Mouse (Mus musculus): Measurements from ENCODE around the gene Nelfa. TPM values are rescaled to one million over a fixed set of nuclear protein-coding genes. Genes with fewer than 3 reads are reported as not detected.
"Not testable (repeated sequence)": the region's sequence is repeated elsewhere in the genome, so short reads cannot be mapped to it uniquely, and the experiment has no call there.

Nelfa gene
- total RNA-seq, 2 experiments from 2014 or later = 17.9 to 18.2 TPM

DNA sequence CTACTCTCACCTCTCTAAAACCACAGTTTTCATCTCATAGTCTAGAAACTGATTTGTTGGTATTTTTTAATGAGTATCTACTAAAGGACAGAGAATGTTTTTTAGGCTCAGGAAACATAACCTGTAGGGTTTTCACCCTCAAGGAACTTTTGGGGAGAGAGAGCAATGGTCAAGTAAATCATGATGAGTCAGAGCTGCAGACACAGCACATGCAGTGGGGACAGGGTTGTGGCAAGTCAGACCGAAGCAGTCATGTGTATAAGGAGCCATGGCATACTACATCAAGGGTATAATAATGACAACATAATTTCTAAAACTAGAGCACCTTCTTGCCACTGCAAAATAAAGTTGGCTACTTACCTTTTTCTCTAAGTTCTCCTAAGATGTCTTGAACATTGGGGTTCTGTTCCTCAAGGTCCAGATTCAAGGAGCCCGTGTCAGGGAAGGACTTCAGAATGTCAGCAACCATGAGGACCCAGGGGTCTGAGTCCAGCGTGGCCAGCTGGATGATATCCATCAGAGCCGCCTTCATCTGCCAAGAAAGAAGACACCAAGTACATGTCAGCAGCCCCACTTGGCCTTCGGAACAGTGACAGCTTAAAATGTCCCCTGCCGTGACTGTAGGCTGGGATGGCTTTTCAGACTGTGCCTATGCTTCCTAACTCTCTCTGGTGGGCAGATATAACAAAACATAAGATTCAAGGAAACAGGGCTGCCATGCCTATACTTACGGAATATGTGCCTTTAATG lies 14.6 kb downstream of the Nelfa start:
- intact Hi-C loops (cut with DNase I) = no loop called here
- DNase-seq (ENCODE audit: extremely low spot score in 1 of 2, low spot score in 2 of 2) = no peak

DNA sequence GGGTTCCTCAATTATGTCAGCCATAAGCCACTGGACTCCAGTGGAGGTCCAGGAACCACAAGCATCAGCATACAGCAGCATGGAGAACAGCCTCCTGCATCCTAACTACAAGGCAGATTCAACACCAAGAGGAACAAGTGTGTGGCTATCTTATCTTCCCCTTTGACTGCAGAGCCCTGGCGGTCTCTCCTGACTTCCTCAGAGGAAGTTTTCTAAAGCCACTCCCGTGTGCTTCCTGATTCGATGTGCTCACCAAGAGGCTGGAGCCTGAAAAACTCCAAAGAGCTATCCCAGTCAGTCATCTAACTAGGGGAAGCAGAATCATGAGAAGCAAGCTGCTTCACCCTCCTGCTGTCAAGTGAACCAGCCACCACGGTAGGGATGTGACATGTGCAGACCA lies 15.3 kb downstream of the Nelfa start:
- intact Hi-C loops (cut with DNase I) = no loop called here

DNA sequence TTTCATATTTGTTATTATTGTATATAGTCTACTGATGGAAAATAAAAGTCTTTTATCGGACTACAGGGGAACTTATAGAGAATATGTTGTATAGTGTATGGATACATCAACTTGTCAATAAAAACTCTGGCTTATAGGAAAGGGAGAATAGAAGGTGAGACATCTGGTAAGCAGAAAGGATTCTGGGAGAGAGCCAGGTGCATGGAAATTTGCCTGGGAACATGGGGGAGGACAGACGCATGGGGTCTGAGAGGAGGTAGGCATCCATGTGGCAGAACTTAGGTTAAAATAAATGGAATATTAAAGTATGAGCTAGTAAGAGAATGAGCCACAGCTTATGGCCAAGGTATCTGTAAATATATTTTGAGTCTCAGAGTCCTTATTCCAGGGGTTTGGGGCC lies 16.2 kb downstream of the Nelfa start:
- intact Hi-C loops (cut with DNase I) = no loop called here
- no peak for DNase-seq (ENCODE audit: extremely low spot score in 1 of 2, low spot score in 2 of 2)

More for the DNA sequence above, 15.3 kb downstream of the Nelfa start:
- DNase-seq (ENCODE audit: extremely low spot score in 1 of 2, low spot score in 2 of 2) = no peak

DNA sequence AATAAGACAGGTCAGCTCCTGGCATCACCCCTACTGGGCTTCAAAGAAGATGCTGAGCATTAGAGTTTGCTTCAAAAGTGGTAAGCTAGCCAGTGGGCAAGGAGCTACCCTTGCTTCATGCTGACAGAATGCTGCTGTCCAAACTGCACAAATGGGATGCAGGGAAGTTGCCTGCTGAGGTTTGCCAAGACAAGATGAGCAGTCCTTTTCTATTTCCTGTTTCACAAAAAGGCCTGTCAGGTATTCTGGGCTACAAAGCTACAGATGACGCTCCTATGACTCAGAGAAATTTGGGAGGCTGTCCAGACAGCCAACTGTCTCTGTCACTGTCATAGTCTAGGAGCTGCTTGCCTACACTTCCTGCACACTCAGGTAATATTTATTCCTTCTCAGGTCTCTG lies 16.7 kb downstream of the Nelfa start:
- no peak for DNase-seq (ENCODE audit: extremely low spot score in 1 of 2, low spot score in 2 of 2)
- intact Hi-C loops (cut with DNase I) = no loop called here

DNA sequence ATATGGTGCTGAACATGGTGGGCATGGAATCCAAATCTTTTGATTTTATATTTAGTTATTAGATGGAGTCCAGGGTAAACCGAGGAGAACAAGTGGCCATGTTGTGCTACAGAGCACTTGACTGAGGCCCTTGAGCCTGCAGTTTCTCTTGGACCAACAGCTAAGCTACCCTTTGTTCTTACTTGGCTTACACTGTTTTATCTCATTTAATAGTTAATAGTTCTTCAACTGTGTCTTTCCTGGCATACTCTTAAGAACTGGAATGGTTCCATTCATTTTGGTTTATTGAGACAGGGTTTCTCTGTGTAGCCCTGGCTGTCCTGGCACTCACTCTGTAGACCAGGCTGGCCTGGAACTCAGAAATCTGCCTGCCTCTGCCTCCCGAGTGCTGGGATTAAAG lies 19.6 kb downstream of the Nelfa start:
- DNase-seq (ENCODE audit: extremely low spot score in 1 of 2, low spot score in 2 of 2); intact Hi-C loops (cut with DNase I): not testable (repeated sequence)

DNA sequence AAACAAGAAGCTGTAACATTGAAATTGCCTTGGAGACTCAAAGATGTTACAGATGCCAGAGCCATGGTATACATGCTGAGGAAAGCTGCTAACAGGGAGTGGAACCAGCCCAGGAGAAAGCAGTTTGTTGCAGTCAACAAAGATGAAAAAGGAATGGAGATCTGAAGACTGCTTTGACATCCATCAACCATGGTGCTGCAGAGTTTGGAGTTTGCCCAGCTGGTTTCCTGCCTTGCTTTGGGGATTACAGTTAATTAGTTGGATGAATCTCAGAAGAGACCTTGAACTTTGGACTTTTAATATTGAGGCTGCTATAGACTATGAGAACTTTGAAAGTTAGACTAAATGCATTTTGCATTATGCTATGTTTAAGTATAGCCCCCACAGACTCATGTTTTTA lies 21.2 kb downstream of the Nelfa start:
- intact Hi-C loops (cut with DNase I); DNase-seq (ENCODE audit: extremely low spot score in 1 of 2, low spot score in 2 of 2): not testable (repeated sequence)

DNA sequence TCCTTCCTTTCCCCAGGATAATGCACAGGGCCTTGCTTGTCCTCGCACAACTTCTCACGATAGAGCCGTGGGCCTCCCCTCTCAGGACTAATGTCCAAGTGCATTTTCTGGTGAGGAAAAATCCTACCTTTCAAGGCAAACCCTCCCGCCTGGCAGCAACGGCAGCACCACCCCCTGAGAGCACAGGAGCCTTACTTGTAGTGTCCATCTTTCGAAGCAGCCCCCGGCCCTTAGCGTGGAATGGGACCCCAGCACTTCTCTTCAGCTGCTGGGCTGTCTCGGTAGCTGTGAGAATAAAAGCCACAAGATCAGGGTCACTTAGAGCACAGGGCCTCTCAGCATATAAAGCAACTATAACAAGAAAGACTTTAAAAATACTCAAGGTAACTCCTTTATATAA lies 33.0 kb downstream of the Nelfa start:
- intact Hi-C loops (cut with DNase I) = no loop called here
- no peak for DNase-seq (ENCODE audit: extremely low spot score in 1 of 2, low spot score in 2 of 2)

DNA sequence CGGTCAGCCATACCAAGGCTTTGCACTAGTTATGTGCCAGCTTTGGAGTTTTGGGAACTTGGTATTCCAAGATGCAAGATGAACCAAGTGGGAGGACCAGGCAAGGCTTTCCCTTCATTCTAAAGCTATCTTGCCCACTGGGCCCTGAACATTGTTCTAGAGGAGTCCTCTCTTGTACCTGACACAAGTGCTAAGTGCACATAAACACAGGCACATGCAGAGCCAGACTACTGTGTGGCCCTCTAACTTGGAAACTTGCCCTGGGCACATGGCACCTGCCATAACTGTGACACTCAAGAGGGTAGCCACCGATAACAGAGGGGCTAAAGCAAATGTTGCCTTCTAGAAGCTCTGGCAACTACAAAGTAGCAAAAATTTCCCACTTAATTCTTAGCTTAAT lies 33.5 kb downstream of the Nelfa start:
- intact Hi-C loops (cut with DNase I) = no loop called here
- no peak for DNase-seq (ENCODE audit: extremely low spot score in 1 of 2, low spot score in 2 of 2)

DNA sequence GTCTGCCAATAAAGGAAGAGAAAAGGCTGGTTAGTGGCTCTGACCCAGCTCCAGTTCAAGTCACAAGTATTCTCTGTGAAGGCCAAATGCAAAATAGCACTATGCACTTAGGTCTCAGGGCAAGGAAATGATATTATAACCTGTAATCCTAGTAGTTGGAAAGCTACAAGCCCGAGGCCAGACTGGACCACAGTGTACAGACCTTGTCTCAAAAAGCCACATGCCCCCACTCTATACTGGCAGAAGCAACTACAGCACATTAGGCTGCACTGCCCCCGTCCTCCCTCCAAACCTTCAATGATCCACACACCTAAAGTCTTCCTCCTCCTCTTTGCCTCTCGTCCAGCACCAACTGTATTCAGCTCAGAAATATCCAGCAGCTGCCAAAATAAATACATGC lies 34.9 kb downstream of the Nelfa start:
- no peak for DNase-seq (ENCODE audit: extremely low spot score in 1 of 2, low spot score in 2 of 2)

DNA sequence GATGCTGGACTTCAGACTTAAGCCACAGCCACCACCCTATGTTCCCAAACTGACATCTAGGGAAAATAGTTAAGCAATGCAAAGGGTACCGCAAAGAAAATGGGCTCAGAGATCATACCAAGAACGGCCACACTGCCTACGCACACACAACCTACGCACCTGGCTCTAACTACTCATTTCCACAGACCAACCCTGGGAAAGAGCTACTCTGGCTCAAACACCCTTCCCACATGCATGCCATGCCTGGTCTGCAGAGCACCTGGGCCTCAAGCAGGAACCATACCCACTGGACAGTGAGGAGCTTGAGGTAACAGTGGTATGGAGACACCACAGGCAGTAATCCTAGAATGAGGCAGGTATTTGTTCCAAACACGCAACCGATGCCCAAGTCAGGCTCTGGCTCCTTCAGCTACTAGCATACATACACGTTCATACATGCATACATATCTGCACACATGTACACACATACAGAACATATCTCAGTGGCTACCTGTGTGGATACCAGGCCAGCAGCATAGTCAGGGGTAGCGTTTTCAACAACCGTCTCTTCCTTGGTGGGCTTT lies 35.4 kb downstream of the Nelfa start:
- intact Hi-C loops (cut with DNase I) = no loop called here
- no peak for DNase-seq (ENCODE audit: extremely low spot score in 1 of 2, low spot score in 2 of 2)

More for the DNA sequence above, 34.9 kb downstream of the Nelfa start:
- intact Hi-C loops (cut with DNase I) = no loop called here

DNA sequence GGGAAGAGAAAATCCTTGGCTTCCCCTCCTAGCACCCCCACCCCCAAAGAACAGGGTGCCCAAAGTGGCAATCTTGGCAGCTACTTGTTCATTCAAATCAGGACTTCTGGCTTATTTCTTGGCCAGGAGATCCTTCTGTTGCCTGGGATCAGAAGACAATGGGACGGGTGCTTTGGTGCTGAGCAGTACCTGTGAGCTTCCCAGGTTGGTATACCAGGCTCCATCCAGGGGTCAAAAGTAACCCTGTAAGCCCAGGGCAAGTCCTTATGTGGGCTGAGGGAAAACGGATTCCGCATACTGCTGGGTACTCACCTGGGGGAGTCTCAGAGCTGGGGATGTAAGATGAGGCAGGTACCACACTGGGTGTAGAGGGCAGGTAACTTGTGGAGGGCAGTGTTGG lies 36.1 kb downstream of the Nelfa start:
- intact Hi-C loops (cut with DNase I) = no loop called here
- no peak for DNase-seq (ENCODE audit: extremely low spot score in 1 of 2, low spot score in 2 of 2)

DNA sequence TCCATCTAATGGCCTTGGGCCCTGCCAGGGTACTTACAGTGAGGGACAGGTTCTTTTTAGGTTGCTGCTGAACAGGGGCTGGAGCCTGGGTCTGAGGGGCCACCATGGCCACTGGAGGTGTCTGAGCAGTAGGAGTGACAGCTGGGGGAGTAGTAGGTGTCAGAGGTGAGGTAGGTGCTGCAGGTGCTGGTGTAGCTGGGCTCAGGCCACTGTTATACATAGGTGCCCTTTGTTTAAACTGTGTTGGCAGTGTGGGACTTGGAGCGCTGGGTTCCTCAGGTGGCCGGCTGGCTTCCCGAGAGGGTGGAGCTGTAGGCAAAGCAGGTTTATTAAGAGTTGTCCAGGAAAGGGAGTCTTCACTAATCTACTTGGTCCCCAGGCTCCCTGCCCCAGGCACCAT lies 37.0 kb downstream of the Nelfa start:
- no peak for DNase-seq (ENCODE audit: extremely low spot score in 1 of 2, low spot score in 2 of 2)
- intact Hi-C loops (cut with DNase I) = loop anchor here (5.0 kb wide), 1 partner anchor 132 kb away; no protein-coding TSS in a partner anchor

DNA sequence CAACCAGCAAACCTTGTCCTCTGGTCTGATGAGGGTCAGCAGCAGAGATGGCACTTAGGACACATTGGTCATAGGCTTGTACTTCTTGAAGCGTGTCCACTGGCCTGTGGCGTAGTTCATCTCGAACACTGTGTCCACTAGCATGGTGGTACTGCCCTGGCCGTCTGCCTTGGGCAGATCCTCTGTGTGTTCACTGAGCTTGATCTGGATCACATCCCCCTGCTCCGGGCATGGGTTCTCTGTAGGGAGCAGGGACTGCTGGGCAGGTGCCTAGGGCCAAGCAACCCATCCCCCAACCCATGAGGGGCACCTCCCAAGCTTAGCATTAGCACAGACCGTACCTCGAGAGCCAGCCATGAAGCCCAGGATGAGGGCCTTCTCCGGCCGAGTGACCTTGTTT lies 37.5 kb downstream of the Nelfa start:
- DNase-seq (ENCODE audit: extremely low spot score in 1 of 2, low spot score in 2 of 2) = no peak
- intact Hi-C loops (cut with DNase I) = loop anchor here (5.0 kb wide), 1 partner anchor 131 kb away; no protein-coding TSS in a partner anchor

DNA sequence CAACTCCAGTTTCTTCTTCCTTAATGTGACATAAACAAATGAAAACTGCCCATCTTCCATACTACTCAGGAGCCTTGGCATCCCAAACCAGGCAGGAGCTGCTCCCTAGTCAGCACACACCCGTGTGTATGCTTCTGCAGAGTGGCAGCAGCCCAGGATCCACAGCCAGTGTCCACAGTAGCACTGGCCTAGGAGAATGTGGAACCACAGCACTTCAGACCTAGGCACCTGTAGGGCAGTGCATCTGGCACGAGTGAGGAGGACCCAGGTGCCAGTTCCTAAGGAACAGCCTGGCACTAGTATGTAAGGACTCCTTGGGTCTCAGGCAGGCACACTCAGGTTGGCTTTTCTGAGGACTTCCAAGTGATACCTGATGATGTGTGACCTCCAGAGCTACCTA lies 39.1 kb downstream of the Nelfa start:
- DNase-seq (ENCODE audit: extremely low spot score in 1 of 2, low spot score in 2 of 2) = no peak
- intact Hi-C loops (cut with DNase I) = loop anchor here (5.0 kb wide), 1 partner anchor 130 kb away; no protein-coding TSS in a partner anchor

DNA sequence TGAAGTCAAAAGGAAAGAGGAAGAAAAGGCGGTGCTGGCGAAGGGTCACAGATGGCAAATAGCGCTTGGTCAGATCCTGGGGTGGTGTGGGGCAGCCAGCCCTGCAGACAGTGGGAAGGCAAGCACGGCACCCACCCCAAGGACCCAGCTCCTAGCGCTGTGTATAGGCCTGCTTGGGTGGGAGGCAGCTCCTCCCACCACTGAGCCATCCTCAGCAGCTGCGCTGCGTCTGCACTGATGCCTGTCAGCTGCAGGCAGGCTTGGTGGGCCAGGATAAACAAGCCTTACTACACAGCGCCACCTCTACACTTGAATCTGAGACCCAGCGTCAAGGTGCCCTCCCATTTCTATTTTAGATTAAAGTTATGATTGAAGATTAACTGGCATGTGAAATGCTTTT lies 41.1 kb downstream of the Nelfa start:
- no peak for DNase-seq (ENCODE audit: extremely low spot score in 1 of 2, low spot score in 2 of 2)
- intact Hi-C loops (cut with DNase I) = loop anchor here (5.0 kb wide), 1 partner anchor 128 kb away; no protein-coding TSS in a partner anchor

DNA sequence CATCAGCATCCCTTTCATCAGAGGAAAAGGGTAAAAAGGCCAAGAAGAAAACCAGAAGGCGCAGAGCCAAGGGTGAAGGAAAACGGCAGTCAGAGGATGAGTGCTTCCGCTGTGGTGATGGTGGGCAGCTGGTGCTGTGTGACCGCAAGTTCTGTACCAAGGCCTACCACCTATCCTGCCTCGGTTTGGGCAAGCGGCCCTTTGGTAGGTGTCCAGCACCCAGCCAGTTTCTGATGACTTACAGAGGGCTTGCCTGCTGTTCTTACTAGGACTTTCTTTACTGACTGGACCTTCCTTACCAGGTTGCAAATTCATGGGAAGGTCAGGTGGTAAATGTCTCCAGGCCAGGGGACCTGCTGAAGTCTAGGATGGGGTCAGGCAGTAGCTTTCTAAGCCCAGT lies 42.8 kb downstream of the Nelfa start:
- intact Hi-C loops (cut with DNase I) = no loop called here
- no peak for DNase-seq (ENCODE audit: extremely low spot score in 1 of 2, low spot score in 2 of 2)

DNA sequence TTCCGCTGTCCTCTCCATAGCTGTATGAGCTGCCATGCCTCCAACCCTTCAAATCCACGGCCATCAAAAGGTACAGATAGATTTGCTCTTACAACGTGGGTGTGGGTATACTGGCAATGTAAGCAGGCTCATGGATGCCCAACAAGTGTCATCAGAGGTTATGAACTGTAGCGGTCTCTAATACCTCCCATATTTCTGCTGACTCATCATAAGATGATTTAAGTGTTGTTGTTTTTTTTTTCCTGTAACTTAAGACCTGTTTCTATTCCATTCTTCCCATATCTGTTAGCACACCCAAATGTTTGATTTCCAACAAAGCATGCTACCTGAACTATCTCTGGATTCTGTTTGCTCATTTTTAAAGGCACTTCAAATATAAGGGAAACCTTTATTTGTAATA lies 55.1 kb downstream of the Nelfa start:
- DNase-seq (ENCODE audit: extremely low spot score in 1 of 2, low spot score in 2 of 2) = no peak
- intact Hi-C loops (cut with DNase I) = no loop called here

DNA sequence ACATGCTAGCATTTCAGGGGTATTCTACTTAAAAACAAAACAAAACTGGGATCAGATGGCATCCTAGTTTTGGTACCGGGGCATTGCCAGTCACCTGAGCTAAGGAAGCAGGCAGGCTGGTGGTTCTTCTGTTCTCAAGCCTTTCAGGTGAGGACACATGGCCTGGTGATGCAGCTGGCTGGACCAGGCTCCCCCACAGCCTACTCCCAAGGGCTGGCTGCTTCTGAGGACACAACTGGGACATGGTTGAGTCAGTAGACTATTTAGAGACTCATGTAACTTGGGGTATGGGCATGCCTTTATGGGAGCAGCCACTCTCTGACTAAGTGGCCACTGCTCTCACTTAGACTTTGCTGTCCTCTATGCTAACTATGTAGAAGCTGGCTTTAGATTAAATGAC lies 60.7 kb downstream of the Nelfa start:
- no peak for DNase-seq (ENCODE audit: extremely low spot score in 1 of 2, low spot score in 2 of 2)
- intact Hi-C loops (cut with DNase I) = no loop called here

DNA sequence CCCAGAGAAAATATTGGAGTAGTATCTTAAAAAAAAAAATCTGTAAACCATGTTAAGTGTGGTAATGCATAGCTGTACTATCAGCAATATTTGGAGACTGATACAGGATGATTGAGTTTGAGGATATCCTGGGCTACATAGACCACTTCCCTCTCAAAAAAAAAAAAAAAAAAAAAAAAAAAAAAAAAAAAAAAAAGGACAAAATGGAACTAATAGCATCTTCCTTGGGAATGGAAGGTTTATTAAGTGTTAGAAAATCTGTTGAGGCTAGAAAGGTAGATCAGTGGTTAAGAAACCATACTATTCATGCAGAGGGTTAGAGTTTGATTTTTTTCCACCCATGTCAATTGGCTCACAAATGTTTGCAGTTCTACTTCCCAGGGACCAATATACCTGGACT lies 78.5 kb downstream of the Nelfa start:
- DNase-seq (ENCODE audit: extremely low spot score in 1 of 2, low spot score in 2 of 2) = no peak
- intact Hi-C loops (cut with DNase I) = loop anchor here (5.0 kb wide), 1 partner anchor 35 kb away; the partner anchor contains the start of gene Nsd2

DNA sequence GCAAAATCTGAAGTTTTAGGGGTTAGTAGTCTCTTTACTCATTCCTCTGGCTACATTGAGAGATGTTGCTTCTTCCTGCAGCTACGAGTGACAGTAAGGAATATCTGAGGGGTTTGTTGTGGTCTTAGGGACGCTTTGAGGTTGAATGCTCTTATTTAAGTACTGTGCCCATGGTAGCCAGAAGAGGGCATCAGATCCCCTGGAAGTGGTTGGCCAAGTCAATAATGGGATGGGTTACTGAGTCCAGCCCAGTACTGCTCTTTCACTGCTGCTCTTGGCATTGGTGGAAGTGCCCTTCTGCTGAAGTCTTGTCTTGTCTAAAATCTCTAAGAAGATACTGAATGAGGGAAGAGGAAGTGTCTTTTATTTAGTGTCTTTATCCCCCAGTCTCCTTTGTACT lies 82.2 kb downstream of the Nelfa start:
- DNase-seq (ENCODE audit: extremely low spot score in 1 of 2, low spot score in 2 of 2) = no peak
- intact Hi-C loops (cut with DNase I) = no loop called here

DNA sequence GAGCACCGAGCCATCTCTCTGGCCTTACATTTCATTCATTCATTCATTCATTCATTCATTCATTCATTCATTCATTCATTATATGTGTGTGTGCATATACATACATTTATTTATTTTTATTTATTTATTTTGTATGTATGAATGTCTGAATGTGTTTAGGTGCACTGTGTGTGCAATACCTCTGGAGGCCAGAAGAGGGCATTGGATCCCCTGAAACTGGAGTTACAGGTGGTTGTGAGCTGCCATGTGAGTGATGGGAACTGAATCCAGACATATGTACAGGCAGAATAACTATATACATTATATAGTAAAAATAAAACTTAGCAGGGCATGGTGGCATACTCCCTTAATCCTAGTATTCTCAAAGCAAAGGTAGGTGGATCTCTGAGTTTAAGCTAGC lies 83.1 kb downstream of the Nelfa start:
- DNase-seq (ENCODE audit: extremely low spot score in 1 of 2, low spot score in 2 of 2) = no peak
- intact Hi-C loops (cut with DNase I) = no loop called here

All from left cerebral cortex, postnatal 10 days (tissue).